Mouse (Mus musculus): ENCODE results near the gene Rabep2. TPM values are rescaled to one million over a fixed set of nuclear protein-coding genes. Genes with fewer than 3 reads are reported as not detected.

The Rabep2 gene
- polyA plus RNA-seq, 1 experiment from 2014 or later, result 15.6 TPM

GRCm38 (mm10) chr7:126424161-126424560 lies 4.4 kb upstream of the Rabep2 start:
- DNase-seq (ENCODE audit: low spot score), result no peak
- H3K27me3 ChIP-seq (replicated peaks; ENCODE audit: control insufficient read depth, insufficient read depth, low read length), result no peaks in the 10 kb centered on the region
- no peak overlapping the region for H3K4me2 ChIP-seq
- no peak for ATAC-seq (replicated peaks; ENCODE audit: low FRiP score)
- no peak overlapping the region for H3K9ac ChIP-seq (ENCODE audit: low read depth, low read length)
- 78% methylated on average over 6 of the region's 6 CpGs for WGBS
- H3K27ac ChIP-seq (ENCODE audit: low read depth, low read length), result no peak overlapping the region
- H3K9me3 ChIP-seq (ENCODE audit: control insufficient read depth, low read length), result peaks cover 3% of the 10 kb centered on the region; the same call in 1 of the 2 replicates
- no peak overlapping the region for H3K4me3 ChIP-seq (ENCODE audit: low read depth, low read length)
- peaks cover 9% of the 10 kb centered on the region for H3K4me1 ChIP-seq (replicated peaks; ENCODE audit: control insufficient read depth, insufficient read depth, low read length)
- H3K36me3 ChIP-seq (ENCODE audit: control insufficient read depth, insufficient read depth, low read length), result no peaks in the 10 kb centered on the region

- Histone ChIP-seq H3K4me2 (no peak overlapping the region), H3K27me3 (replicated peaks; ENCODE audit: control insufficient read depth, insufficient read depth, low read length) (no peaks in the 10 kb centered on the region), H3K4me1 (replicated peaks; ENCODE audit: control insufficient read depth, insufficient read depth, low read length) (peaks cover 13% of the 10 kb centered on the region), H3K4me3 (ENCODE audit: low read depth, low read length) (no peak overlapping the region), H3K9ac (ENCODE audit: low read depth, low read length) (no peak overlapping the region), H3K36me3 (ENCODE audit: control insufficient read depth, insufficient read depth, low read length) (no peaks in the 10 kb centered on the region), H3K9me3 (ENCODE audit: control insufficient read depth, low read length) (peaks cover 3% of the 10 kb centered on the region; the same call in 1 of the 2 replicates), H3K27ac (ENCODE audit: low read depth, low read length) (no peak overlapping the region)
- ATAC-seq (replicated peaks; ENCODE audit: low FRiP score), result no peak
- 47% methylated on average over 12 of the region's 13 CpGs for WGBS
- no peak for DNase-seq (ENCODE audit: low spot score)
Observed at GRCm38 (mm10) chr7:126427323-126427860, 1.2 kb upstream of the Rabep2 start.

DNA sequence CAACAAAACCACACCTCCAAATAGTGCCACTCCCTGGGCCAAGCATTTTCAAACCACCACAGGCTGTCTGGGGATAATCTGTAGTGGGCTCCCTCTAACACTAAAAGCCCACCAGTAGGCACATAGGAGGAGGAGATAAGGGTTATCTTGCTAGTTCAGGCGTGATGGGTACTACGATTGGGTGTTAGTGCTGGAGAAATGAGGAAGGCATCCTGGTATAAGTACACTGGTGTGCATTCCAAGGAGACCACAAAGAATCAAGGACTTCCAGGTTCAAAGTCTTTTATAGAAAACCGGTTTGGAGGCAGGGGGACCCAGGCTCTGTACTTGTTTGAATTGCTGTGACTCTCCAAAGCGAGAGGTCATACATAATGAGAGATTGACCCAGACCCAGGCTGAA lies 405 bp upstream of the Rabep2 start:
- peak overlapping the region; percentile 80 for H3K9ac ChIP-seq (ENCODE audit: low read depth, low read length)
- no peaks in the 10 kb centered on the region for H3K36me3 ChIP-seq (ENCODE audit: control insufficient read depth, insufficient read depth, low read length)
- H3K27ac ChIP-seq (ENCODE audit: low read depth, low read length), result peak overlapping the region; percentile 91
- DNase-seq (ENCODE audit: low spot score) (no peak), ATAC-seq (replicated peaks; ENCODE audit: low FRiP score) (peak; percentile 53; the same call in 1 of the 2 replicates)
- H3K9me3 ChIP-seq (ENCODE audit: control insufficient read depth, low read length), result peaks cover 3% of the 10 kb centered on the region; the same call in 1 of the 2 replicates
- peak overlapping the region; percentile 71 for H3K4me3 ChIP-seq (ENCODE audit: low read depth, low read length)
- 6% methylated on average over 4 of the region's 4 CpGs for WGBS
- peak overlapping the region; percentile 96 for H3K4me2 ChIP-seq
- H3K27me3 ChIP-seq (replicated peaks; ENCODE audit: control insufficient read depth, insufficient read depth, low read length), result no peaks in the 10 kb centered on the region
- H3K4me1 ChIP-seq (replicated peaks; ENCODE audit: control insufficient read depth, insufficient read depth, low read length), result peaks cover 13% of the 10 kb centered on the region

DNA sequence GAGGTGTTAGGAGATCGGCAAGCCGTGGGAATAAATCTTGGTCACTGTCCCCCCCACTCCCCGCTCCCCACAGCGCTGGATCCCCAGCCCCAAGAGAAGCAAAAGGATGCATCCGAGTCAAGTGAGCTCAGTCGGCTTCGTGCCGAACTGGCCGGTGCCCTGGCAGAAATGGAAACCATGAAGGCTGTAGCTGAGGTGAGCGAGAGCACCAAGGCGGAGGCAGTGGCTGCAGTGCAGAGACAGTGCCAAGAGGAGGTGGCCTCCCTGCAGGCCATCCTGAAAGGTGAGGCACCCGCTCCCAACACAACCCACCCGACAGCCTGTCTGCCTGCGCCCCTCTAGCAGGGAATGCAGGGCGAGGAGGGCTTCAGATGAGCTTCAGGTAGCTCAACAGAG lies 942 bp downstream of the Rabep2 start:
- ATAC-seq (replicated peaks; ENCODE audit: low FRiP score), result 0 out of 2 replicates have a peak, but pooled peaks have one; percentile 15
- H3K27ac ChIP-seq (ENCODE audit: low read depth, low read length), result no peak overlapping the region; the same call in none of the 2 replicates
- WGBS, result 33% methylated on average over 15 of the region's 15 CpGs

GRCm38 (mm10) chr7:126430167-126430566 lies 1.6 kb downstream of the Rabep2 start:
- Histone ChIP-seq H3K9ac (ENCODE audit: low read depth, low read length) (peak overlapping the region; percentile 14; the same call in 1 of the 2 replicates), H3K4me3 (ENCODE audit: low read depth, low read length) (no peak overlapping the region), H3K4me1 (replicated peaks; ENCODE audit: control insufficient read depth, insufficient read depth, low read length) (peaks cover 13% of the 10 kb centered on the region), H3K36me3 (ENCODE audit: control insufficient read depth, insufficient read depth, low read length) (no peaks in the 10 kb centered on the region), H3K27me3 (replicated peaks; ENCODE audit: control insufficient read depth, insufficient read depth, low read length) (no peaks in the 10 kb centered on the region), H3K9me3 (ENCODE audit: control insufficient read depth, low read length) (peaks cover 3% of the 10 kb centered on the region; the same call in 1 of the 2 replicates), H3K4me2 (no peak overlapping the region), H3K27ac (ENCODE audit: low read depth, low read length) (no peak overlapping the region)
- ATAC-seq (replicated peaks; ENCODE audit: low FRiP score) (no peak), DNase-seq (ENCODE audit: low spot score) (no peak)

More for the DNA sequence above, 942 bp downstream of the Rabep2 start:
- peaks cover 13% of the 10 kb centered on the region for H3K4me1 ChIP-seq (replicated peaks; ENCODE audit: control insufficient read depth, insufficient read depth, low read length)
- H3K4me2 ChIP-seq, result peak overlapping the region; percentile 96
- no peaks in the 10 kb centered on the region for H3K36me3 ChIP-seq (ENCODE audit: control insufficient read depth, insufficient read depth, low read length)
- H3K4me3 ChIP-seq (ENCODE audit: low read depth, low read length), result peak overlapping the region; percentile 71
- H3K27me3 ChIP-seq (replicated peaks; ENCODE audit: control insufficient read depth, insufficient read depth, low read length), result no peaks in the 10 kb centered on the region
- DNase-seq (ENCODE audit: low spot score), result no peak
- peaks cover 3% of the 10 kb centered on the region; the same call in 1 of the 2 replicates for H3K9me3 ChIP-seq (ENCODE audit: control insufficient read depth, low read length)
- peak overlapping the region; percentile 51 for H3K9ac ChIP-seq (ENCODE audit: low read depth, low read length)

DNA sequence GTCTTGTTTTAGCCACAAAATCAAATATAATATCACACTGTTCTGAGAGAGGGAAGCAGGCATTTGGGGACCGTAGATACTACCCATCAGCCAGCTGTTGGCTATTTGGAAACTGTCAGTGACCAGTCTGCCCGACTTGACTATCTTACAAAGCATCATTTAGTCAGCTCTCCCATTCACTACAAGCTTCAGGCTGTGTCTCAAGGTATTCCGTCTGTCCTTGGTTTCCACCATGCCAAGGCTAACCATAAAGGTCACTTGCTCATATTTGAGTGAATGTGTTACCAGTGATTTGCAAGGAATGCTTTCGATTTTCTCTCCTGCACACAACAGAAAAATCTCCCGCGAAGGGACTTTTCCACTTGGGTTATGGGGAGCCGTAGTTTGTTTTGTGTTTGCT lies 6.2 kb downstream of the Rabep2 start:
- H3K9ac ChIP-seq (ENCODE audit: low read depth, low read length), result no peak overlapping the region
- H3K4me1 ChIP-seq (replicated peaks; ENCODE audit: control insufficient read depth, insufficient read depth, low read length), result no peaks in the 10 kb centered on the region; the same call in 1 of the 2 replicates
- 84% methylated on average over 7 of the region's 7 CpGs for WGBS
- H3K9me3 ChIP-seq (ENCODE audit: control insufficient read depth, low read length), result no peaks in the 10 kb centered on the region
- no peak overlapping the region for H3K4me2 ChIP-seq
- no peak overlapping the region for H3K4me3 ChIP-seq (ENCODE audit: low read depth, low read length)
- DNase-seq (ENCODE audit: low spot score), result no peak
- no peaks in the 10 kb centered on the region for H3K27me3 ChIP-seq (replicated peaks; ENCODE audit: control insufficient read depth, insufficient read depth, low read length)
- H3K27ac ChIP-seq (ENCODE audit: low read depth, low read length), result no peak overlapping the region
- ATAC-seq (replicated peaks; ENCODE audit: low FRiP score), result no peak
- H3K36me3 ChIP-seq (ENCODE audit: control insufficient read depth, insufficient read depth, low read length), result no peaks in the 10 kb centered on the region

DNA sequence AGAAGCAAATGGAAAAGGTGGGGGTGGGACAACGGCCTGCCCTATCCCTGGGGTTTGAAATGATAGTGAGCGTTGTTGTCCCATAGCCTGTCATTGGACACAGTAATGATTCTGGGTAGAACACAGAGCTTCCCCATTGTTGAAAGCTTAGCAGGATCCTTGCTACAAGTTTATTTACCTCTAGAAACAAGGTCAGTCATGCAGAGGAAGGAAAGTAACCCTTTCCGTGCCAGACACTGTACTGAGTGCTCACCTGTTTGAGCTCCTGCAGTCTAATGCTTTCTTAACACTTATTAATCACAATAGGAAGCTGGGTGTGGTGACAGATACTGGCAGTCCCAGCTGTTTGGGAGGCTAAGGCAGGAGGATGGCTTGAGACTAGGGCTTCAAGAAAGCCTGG lies 7.2 kb downstream of the Rabep2 start:
- Histone ChIP-seq H3K36me3 (ENCODE audit: control insufficient read depth, insufficient read depth, low read length) (no peaks in the 10 kb centered on the region), H3K27me3 (replicated peaks; ENCODE audit: control insufficient read depth, insufficient read depth, low read length) (no peaks in the 10 kb centered on the region), H3K4me2 (no peak overlapping the region), H3K9me3 (ENCODE audit: control insufficient read depth, low read length) (no peaks in the 10 kb centered on the region), H3K9ac (ENCODE audit: low read depth, low read length) (no peak overlapping the region), H3K4me1 (replicated peaks; ENCODE audit: control insufficient read depth, insufficient read depth, low read length) (no peaks in the 10 kb centered on the region), H3K27ac (ENCODE audit: low read depth, low read length) (no peak overlapping the region), H3K4me3 (ENCODE audit: low read depth, low read length) (no peak overlapping the region)
- 87% methylated on average over 3 of the region's 3 CpGs for WGBS
- no peak for DNase-seq (ENCODE audit: low spot score)
- ATAC-seq (replicated peaks; ENCODE audit: low FRiP score), result no peak

DNA sequence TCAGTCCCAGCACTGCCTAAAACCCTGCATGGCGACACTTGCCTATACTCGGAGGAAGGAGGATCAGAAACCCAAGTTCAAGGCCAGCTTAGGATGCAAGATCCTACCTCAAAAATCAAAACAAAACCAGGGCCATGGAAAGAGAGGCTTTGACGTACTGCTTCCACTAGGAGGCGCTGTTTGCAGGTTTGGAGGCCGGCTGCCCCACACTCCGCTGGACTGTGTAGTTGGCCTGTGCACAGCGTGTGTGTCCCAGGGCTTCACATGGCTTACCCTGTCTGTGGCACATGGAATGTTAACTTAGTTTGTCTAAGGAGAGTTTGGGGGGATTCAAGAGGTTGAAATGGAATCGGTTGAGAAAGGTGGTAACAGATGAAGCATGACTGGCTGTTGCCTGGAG lies 8.3 kb downstream of the Rabep2 start:
- WGBS, result 18% methylated on average over 8 of the region's 8 CpGs
- H3K4me1 ChIP-seq (replicated peaks; ENCODE audit: control insufficient read depth, insufficient read depth, low read length), result no peaks in the 10 kb centered on the region
- H3K4me2 ChIP-seq, result no peak overlapping the region
- no peaks in the 10 kb centered on the region for H3K9me3 ChIP-seq (ENCODE audit: control insufficient read depth, low read length)
- DNase-seq (ENCODE audit: low spot score), result no peak
- H3K36me3 ChIP-seq (ENCODE audit: control insufficient read depth, insufficient read depth, low read length), result no peaks in the 10 kb centered on the region
- no peak for ATAC-seq (replicated peaks; ENCODE audit: low FRiP score)
- no peak overlapping the region for H3K9ac ChIP-seq (ENCODE audit: low read depth, low read length)
- H3K4me3 ChIP-seq (ENCODE audit: low read depth, low read length), result no peak overlapping the region
- no peaks in the 10 kb centered on the region for H3K27me3 ChIP-seq (replicated peaks; ENCODE audit: control insufficient read depth, insufficient read depth, low read length)
- H3K27ac ChIP-seq (ENCODE audit: low read depth, low read length), result no peak overlapping the region

- H3K27ac ChIP-seq (ENCODE audit: low read depth, low read length), result no peak overlapping the region
- H3K4me3 ChIP-seq (ENCODE audit: low read depth, low read length), result no peak overlapping the region
- H3K4me2 ChIP-seq, result no peak overlapping the region
- DNase-seq (ENCODE audit: low spot score) (no peak), ATAC-seq (replicated peaks; ENCODE audit: low FRiP score) (no peak)
- H3K27me3 ChIP-seq (replicated peaks; ENCODE audit: control insufficient read depth, insufficient read depth, low read length), result no peaks in the 10 kb centered on the region
- no peaks in the 10 kb centered on the region for H3K4me1 ChIP-seq (replicated peaks; ENCODE audit: control insufficient read depth, insufficient read depth, low read length)
- no peak overlapping the region for H3K9ac ChIP-seq (ENCODE audit: low read depth, low read length)
- H3K9me3 ChIP-seq (ENCODE audit: control insufficient read depth, low read length), result no peaks in the 10 kb centered on the region
- peaks cover 3% of the 10 kb centered on the region; the same call in 1 of the 2 replicates for H3K36me3 ChIP-seq (ENCODE audit: control insufficient read depth, insufficient read depth, low read length)
- WGBS, result 88% methylated on average over 9 of the region's 9 CpGs
Observed at GRCm38 (mm10) chr7:126440134-126440533, 11.6 kb downstream of the Rabep2 start.
